Mouse (Mus musculus): ENCODE results near the gene Ano6. TPM values are rescaled to one million over a fixed set of nuclear protein-coding genes. Genes with fewer than 3 reads are reported as not detected.

The Ano6 gene
- polyA plus RNA-seq (2017; shearing (Covaris generic)), result 50.1 TPM

DNA sequence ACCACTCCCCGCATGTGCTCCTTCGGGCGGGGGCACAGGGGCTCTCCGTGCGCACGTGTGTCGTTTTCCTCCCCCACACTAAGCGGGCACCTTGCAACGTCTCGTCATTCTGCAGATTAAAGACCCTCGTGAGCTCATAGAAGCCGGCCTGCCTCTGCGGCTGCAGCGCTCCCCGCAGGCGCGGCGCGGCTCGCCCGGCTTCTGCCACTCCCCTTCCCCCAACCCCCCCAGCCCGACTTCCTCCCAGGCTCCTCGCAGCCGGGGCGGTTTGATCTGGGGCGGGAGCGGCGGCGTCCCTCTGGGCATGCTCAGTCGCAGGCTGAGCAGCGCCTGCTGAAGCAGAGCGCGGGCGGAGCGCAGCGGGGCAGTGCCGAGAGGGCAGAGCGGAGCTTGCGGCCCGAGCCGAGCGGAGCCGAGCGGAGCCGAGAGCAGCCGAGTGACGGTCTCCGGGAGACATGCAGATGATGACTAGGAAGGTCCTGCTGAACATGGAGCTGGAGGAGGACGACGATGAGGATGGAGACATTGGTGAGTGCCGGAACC is at the start of gene Ano6:
Ano6 (plus strand) TSS at position 315 of the 543 bp plus-strand sequence.

Other genes starting within 250 kb of the Ano6 start
- gene Dbx2, start 134.9 kb upstream of the Ano6 start, polyA plus RNA-seq (2017; shearing (Covaris generic)), result not detected